Mouse (Mus musculus): ENCODE measurements around the gene Cdip1.
"Not testable (repeated sequence)": the region's sequence is repeated elsewhere in the genome, so short reads cannot be mapped to it uniquely, and the experiment has no call there.

Gene Cdip1

GRCm38 (mm10) chr16:4768719-4769118 is 21.4 kb downstream of the Cdip1 start:
- no peak for DNase-seq

DNA sequence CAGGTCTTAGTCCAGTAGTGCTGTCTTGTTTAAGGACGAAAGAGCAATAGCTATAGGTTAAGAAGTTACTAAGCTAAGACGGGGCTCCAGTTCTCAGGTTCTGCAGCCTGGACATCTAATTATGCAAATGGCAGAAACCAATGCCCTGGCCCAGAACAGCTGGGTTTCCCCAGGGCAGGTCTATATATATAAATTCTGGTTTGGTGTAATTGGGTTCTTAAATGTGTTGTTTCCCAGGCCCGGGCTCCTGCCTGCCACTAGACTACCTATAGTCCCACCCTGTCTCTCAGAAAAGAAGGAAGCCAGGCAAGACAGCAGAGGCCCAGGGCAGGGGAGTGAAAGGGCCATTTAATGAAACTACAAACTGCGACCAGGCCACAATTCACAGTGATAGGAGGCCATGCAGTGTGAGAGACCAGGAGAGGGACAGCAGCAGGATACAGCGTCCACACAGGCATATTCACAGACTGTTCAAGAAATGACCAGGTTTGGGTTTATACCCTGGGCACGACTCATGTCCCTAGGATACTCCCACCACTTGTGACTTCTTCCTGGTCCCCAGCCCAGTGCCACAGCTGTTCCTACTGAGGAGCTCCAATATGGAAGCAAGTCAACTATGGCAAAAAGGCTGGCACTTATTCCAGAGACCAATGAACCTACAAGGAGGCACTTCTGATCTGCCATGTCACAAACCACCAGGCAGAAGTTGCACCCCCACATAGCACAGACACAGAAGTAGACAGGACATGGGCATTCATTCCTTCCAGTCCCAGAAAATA is 22.9 kb downstream of the Cdip1 start:
- DNase-seq = no peak

- DNase-seq = no peak
These were observed 24.2 kb downstream of the Cdip1 start for GRCm38 (mm10) chr16:4765852-4766251.

- DNase-seq = peak; percentile 33
These were observed 26.8 kb downstream of the Cdip1 start for GRCm38 (mm10) chr16:4763276-4763675.

- DNase-seq = no peak
These were observed 27.7 kb downstream of the Cdip1 start for GRCm38 (mm10) chr16:4762437-4762836.

GRCm38 (mm10) chr16:4756660-4757335 is 33.3 kb downstream of the Cdip1 start:
- not testable (repeated sequence) for DNase-seq

- DNase-seq = no peak
These were observed 36.0 kb downstream of the Cdip1 start for GRCm38 (mm10) chr16:4754045-4754444.

DNA sequence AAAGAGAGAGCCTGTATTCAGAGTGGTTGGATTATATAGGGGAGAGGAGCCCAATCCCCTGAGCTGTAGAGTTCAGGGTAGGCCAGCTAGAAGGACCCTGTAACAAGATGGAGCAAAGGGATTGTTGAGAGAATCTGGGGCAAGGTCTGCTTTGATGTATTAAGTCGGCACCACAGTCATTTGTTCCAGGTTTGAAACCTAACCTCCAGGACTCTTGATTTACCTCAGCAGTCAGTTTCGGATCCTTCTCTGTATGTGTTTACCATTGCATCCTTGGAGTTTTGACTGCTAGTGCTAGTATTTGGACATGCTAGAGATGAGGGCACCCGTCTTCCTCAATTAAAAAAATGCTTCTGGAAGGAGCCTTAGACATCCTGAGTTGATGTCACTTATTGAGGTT is 37.9 kb downstream of the Cdip1 start:
- DNase-seq = no peak

- no peak for DNase-seq
These were observed 47.9 kb downstream of the Cdip1 start for GRCm38 (mm10) chr16:4742186-4742585.

DNA sequence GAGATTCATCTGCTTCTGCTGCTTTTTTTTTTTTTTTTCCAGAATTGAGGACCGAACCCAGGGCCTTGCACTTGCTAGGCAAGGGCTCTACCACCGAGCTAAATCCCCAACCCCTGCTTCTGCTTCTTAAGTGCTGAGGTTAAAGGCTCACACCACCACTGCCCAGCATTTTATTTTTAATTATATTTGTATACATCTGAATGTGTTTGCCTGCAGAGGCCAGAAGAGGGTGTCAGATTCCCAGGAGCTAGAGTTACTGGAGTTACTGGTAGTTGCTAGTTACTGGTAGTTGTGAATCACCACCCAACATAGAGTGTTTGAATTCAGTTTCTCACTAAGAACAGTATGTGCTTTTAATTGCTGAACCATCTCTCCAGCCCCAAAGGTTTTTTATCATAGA is 50.1 kb downstream of the Cdip1 start:
- no peak for DNase-seq

DNA sequence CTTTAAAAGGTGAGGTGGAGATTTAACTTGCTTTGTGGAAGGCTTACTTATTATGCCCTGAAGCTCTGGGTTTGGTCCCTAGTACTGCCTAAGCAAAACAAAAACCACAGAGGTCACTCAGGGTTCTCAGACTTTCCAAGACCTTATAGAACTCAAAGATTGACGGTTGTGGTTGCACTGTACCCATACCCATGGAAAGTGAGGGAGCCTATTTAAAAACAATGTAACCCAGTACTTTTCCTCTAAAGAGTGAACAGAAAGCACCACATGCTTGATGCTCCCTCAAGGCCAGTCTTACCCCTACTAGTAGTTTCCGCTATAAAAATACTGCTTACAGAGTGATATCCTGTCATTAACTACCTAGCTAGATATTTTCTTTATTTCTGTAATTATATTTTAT is 53.8 kb downstream of the Cdip1 start:
- DNase-seq = no peak

DNA sequence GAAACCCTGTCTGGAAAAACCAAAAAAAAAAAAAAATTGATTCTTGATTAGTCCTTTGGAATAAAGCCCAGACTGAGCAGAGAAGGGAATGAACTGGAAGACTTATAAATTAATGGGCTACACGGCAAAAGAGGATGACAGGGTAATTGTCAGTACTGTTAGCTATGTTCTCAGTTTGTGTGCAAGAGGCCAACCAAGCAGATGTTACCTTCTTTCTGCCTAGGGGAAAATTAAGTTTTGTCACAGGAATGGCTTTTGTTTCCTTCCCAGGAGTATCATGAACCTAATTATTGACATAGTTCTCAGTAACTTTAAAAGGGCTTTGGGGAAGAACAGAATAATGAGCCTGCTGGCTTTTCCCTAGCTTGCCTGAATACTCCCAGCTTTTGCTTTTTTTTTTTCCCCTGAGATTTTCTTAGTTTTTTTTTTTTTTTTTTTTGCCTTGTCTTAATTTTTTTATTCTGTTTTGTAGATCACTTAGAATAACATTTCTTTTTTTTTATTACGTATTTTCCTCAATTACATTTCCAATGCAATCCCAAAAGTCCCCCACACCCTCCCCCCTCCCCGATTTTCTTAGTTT is 59.2 kb downstream of the Cdip1 start:
- no peak for DNase-seq

DNA sequence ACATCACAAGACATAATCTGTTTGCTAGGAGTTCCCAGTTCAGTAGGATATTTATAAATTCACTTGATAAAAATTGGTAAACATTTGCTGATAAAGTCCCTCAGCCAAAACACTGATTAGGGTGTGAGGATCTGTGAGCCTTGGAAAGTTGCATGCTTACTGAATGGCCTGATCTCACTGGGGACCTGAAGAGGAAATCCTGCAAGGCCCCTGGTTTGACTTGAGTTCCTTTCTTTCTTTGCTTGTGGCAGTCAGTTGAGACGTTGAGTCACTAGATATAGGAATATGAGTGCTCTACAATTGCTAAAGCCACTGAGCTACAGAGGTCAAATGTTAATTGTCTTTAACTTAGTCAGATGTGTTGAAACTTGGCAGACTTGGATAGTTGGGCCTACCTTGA is 62.1 kb downstream of the Cdip1 start:
- no peak for DNase-seq

GRCm38 (mm10) chr16:4727526-4727925 is 62.6 kb downstream of the Cdip1 start:
- DNase-seq = no peak

- peak; percentile 71 for DNase-seq
These were observed 63.5 kb downstream of the Cdip1 start for GRCm38 (mm10) chr16:4726528-4727128.

GRCm38 (mm10) chr16:4725780-4726527 is 64.1 kb downstream of the Cdip1 start, which contains the start of gene Hmox2:
TSS of gene Hmox2 (plus strand) at chr16:4726361.
- DNase-seq = peak; percentile 96

GRCm38 (mm10) chr16:4725266-4725665 is 64.8 kb downstream of the Cdip1 start:
- DNase-seq = peak; percentile 20

GRCm38 (mm10) chr16:4722915-4723209 is 67.2 kb downstream of the Cdip1 start:
- no peak for DNase-seq

DNA sequence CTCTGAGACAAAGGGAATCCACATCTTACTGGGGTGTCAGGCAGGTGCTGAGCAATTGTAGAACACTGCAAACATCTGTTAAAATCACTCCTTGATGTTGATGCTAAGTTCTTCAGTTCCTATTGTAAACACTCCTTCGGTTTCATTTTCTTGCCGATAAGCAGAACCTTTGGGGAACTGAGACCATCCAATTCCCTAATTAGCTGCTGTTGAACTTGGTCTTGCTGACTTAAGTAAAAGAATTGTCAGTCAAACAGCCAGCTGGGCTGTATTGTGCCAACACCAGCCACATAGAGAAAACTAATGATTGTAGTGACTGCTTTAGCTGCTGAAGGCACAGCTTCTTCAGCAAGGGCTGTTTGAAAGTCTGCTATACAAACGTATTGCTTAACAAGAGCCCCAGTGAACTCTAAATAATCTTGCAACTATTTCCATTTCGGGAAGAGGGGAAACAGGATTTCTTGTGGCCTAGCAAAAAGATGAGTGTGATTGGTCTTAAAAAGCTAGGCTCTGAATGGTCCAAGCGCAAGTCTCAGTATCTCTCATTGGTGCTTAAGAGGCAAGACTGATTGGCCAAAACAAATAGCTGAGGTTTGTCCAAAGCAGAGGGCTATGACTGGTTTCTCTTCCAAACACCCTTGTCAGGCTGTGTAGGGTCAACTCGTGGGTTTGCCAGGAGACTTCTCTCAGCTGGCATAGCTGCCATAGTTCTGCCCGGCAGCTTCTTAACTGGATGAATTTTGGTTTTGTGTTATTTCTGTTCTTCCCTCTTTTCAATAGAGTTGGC is 67.8 kb downstream of the Cdip1 start:
- DNase-seq = no peak

DNA sequence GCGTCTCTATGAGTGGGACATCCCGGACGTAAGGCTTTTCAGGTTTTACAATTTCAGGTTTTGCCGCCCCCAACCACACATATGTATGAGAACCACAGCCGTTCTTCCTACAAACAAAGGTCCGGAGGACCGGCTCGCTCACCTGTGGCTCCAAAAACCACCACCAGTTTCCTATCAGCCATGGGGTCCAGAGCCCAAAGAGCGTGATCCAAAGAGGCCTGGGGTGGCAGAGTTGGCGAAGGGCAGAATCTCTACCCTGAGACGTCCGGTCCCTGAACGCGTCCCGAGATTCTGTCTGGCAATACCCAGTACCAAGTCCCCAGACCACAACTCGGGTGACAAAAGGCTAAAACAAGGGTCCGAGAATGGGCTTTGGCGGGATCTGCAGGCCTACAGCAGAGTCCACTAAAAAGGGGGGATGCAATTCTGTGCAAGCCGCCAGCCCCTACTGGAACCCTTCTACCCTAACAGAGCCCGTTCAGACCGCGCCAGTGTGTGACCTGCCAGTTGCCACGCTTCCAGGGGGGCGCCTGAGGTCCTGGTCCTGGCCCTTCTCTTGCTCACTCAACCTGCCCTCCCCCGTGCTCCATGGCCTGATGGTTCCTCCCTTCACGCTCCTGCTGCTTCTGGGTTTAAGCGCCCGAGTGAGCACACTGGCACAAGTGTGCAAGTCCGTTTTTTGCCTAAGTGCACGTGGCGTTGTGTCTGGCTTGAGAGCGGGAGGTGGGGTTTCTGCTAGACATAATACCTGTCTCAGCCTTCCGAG is 71.2 kb downstream of the Cdip1 start, which contains the start of gene Nmral1:
Gene Nmral1 (minus strand): TSS at position 604 of the 766 bp plus-strand sequence.
- DNase-seq = peak; percentile 83

DNA sequence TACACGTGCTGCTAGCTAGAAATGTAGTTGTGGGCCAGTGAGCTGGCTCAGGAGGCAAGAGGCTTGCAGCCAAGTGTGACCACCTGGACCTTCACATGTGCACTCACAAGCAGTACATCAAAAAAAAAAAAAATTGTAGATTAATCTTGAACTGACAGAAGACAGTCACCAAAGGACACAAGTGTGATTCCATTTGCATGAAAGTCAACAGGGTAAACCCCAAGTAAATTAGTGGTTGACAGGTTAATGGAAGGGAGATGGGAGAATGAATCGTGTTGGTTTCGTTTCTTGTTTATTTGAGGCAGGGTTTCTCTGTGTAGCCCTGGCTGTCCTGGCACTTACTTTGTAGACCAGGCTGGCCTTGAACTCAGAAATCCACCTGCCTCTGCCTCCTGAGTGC is 72.2 kb downstream of the Cdip1 start:
- no peak for DNase-seq

Data from kidney, adult 18-20 months (tissue).